Mouse (Mus musculus): ENCODE results near the gene Msto1. TPM values are rescaled to one million over a fixed set of nuclear protein-coding genes. Genes with fewer than 3 reads are reported as not detected.
"Not testable (repeated sequence)": the region's sequence is repeated elsewhere in the genome, so short reads cannot be mapped to it uniquely, and the experiment has no call there.

The Msto1 gene
- polyA plus RNA-seq, 1 experiment from 2014 or later: 49.1 TPM

GRCm38 (mm10) chr3:88866735-88867134 lies 47.1 kb downstream of the Msto1 start:
- H3K4me2 ChIP-seq; ATAC-seq (replicated peaks; ENCODE audit: low FRiP score); DNase-seq (ENCODE audit: low spot score); H3K4me3 ChIP-seq (ENCODE audit: low read depth, low read length); H3K9me3 ChIP-seq (ENCODE audit: control insufficient read depth, low read length); H3K4me1 ChIP-seq (replicated peaks; ENCODE audit: control insufficient read depth, insufficient read depth, low read length); H3K9ac ChIP-seq (ENCODE audit: low read depth, low read length); H3K27me3 ChIP-seq (replicated peaks; ENCODE audit: control insufficient read depth, insufficient read depth, low read length); H3K27ac ChIP-seq (ENCODE audit: low read depth, low read length): not testable (repeated sequence)
- peaks cover 25% of the 10 kb centered on the region; the same call in 1 of the 2 replicates for H3K36me3 ChIP-seq (ENCODE audit: control insufficient read depth, insufficient read depth, low read length)
- no CpG with 5 or more reads among the region's 3 CpGs for WGBS

DNA sequence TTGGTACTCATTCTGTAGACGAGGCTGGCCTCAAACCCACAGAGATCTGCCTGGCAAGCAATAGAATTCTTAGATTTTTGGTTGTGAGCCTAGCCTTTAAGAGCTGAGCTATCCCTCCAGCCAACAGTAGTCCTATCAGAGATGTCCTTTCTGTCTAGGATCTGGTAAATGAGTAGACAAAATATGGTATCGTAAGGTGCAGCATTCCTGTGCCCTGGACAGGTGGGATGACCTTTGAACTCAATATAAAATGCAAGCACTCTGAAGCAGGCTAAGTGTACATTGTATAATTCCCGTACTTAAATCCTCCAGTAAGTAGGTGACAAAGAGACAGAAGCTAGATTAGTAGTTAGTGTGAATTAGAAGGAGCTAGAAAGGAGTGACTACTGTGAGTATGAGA lies 51.7 kb downstream of the Msto1 start:
- Histone ChIP-seq H3K27ac (ENCODE audit: low read depth, low read length) (no peak overlapping the region), H3K36me3 (ENCODE audit: control insufficient read depth, insufficient read depth, low read length) (peaks cover 50% of the 10 kb centered on the region), H3K9me3 (ENCODE audit: control insufficient read depth, low read length) (no peaks in the 10 kb centered on the region), H3K4me2 (no peak overlapping the region), H3K4me1 (replicated peaks; ENCODE audit: control insufficient read depth, insufficient read depth, low read length) (no peaks in the 10 kb centered on the region), H3K4me3 (ENCODE audit: low read depth, low read length) (no peak overlapping the region), H3K9ac (ENCODE audit: low read depth, low read length) (no peak overlapping the region), H3K27me3 (replicated peaks; ENCODE audit: control insufficient read depth, insufficient read depth, low read length) (no peaks in the 10 kb centered on the region)
- WGBS: 85% methylated on average over 3 of the region's 3 CpGs
- no peak for ATAC-seq (replicated peaks; ENCODE audit: low FRiP score)
- DNase-seq (ENCODE audit: low spot score): no peak

DNA sequence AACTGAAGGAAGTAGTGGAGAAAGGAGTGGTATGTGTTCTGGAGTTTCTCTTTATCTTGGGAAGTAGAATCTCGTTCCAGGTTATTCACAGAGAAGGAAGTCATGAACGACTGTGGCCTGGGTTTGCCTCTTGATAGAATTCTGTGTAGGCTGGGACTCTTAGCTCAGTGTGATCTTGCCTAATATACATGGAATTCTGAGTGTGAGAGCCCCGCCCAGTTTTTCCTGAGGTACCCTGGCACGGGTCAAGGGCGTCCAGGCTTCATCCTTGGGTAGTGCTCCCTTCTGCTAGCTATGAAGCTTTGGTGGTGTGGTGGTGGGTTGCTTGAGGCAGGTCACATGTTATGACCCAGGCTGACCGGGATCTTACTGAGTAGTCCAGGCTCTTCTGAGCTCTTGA lies 58.0 kb downstream of the Msto1 start:
- ATAC-seq (replicated peaks; ENCODE audit: low FRiP score): no peak
- Histone ChIP-seq H3K36me3 (ENCODE audit: control insufficient read depth, insufficient read depth, low read length) (peaks cover 35% of the 10 kb centered on the region), H3K4me2 (no peak overlapping the region), H3K4me3 (ENCODE audit: low read depth, low read length) (no peak overlapping the region), H3K4me1 (replicated peaks; ENCODE audit: control insufficient read depth, insufficient read depth, low read length) (no peaks in the 10 kb centered on the region), H3K9ac (ENCODE audit: low read depth, low read length) (no peak overlapping the region), H3K9me3 (ENCODE audit: control insufficient read depth, low read length) (no peaks in the 10 kb centered on the region), H3K27ac (ENCODE audit: low read depth, low read length) (no peak overlapping the region), H3K27me3 (replicated peaks; ENCODE audit: control insufficient read depth, insufficient read depth, low read length) (no peaks in the 10 kb centered on the region)
- no peak for DNase-seq (ENCODE audit: low spot score)
- WGBS: 87% methylated on average over 6 of the region's 6 CpGs

Other genes with a start within 250 kb of the Msto1 start
- gene Khdc4, start 228.2 kb downstream of the Msto1 start, polyA plus RNA-seq (2014; fragmentation: Nextera tagmentation; extraction: Ambion mirVana): 64.7 and 65.7 TPM in 2 replicates
- gene Rit1, start 197.2 kb downstream of the Msto1 start, polyA plus RNA-seq (2014; fragmentation: Nextera tagmentation; extraction: Ambion mirVana): 33.9 and 34.4 TPM in 2 replicates
- gene Syt11, start 138.8 kb downstream of the Msto1 start, polyA plus RNA-seq (2014; fragmentation: Nextera tagmentation; extraction: Ambion mirVana): 4.7 and 5.2 TPM in 2 replicates
- 14.1 and 14.3 TPM in 2 replicates for gene Gon4l, start 78.8 kb downstream of the Msto1 start, polyA plus RNA-seq (2014; fragmentation: Nextera tagmentation; extraction: Ambion mirVana)
- 11.1 and 13.4 TPM in 2 replicates for gene Ash1l, start 36.6 kb upstream of the Msto1 start, polyA plus RNA-seq (2014; fragmentation: Nextera tagmentation; extraction: Ambion mirVana)
- gene Dap3, start 37.2 kb upstream of the Msto1 start, polyA plus RNA-seq (2014; fragmentation: Nextera tagmentation; extraction: Ambion mirVana): 205 and 214 TPM in 2 replicates
- gene Rusc1, start 179.3 kb upstream of the Msto1 start, polyA plus RNA-seq (2014; fragmentation: Nextera tagmentation; extraction: Ambion mirVana): 11.3 and 11.7 TPM in 2 replicates
- gene Gm43738, start 187.1 kb upstream of the Msto1 start, polyA plus RNA-seq (2014; fragmentation: Nextera tagmentation; extraction: Ambion mirVana): 0.14 TPM in 1 of 2 replicates, not detected in the other
- 284 and 300 TPM in 2 replicates for gene Fdps, start 188.0 kb upstream of the Msto1 start, polyA plus RNA-seq (2014; fragmentation: Nextera tagmentation; extraction: Ambion mirVana)
- 117 and 144 TPM in 2 replicates for gene Pklr, start 222.1 kb upstream of the Msto1 start, polyA plus RNA-seq (2014; fragmentation: Nextera tagmentation; extraction: Ambion mirVana)
- gene Hcn3, start 246.2 kb upstream of the Msto1 start, polyA plus RNA-seq (2014; fragmentation: Nextera tagmentation; extraction: Ambion mirVana): 1.2 and 1.6 TPM in 2 replicates